Mouse (Mus musculus): ENCODE results near the gene Ptprd.

DNA sequence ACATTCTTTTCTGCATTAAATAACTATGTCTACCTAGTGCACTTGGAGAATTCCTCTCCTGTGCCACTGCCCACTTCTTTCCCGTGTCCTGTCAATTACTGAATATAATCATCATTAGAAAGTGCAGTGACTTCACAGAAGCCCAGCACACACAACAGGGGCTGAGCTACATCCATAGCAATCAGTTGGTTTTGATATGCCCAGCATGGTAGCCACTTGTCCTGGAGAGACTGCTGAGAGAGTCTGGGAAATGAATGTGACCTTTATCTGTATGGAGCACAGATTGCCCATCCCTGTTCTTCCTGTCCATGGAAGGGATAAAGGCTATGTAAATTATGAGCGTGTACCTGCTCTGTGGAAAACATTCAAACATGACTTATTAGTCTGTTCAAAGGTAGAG is 1280.2 kb downstream of the Ptprd start:
- TF ChIP-seq CTCF (IDR thresholded peaks at IDR 0.05; ENCODE audit: low read depth, low read length) (no peak), POLR2AphosphoS5 (IDR thresholded peaks at IDR 0.05; ENCODE audit: insufficient replicate concordance, low read depth, low read length) (no peak)

Data from G1E (cell line).